Mouse (Mus musculus): ENCODE results near the gene Cldn15. TPM values are rescaled to one million over a fixed set of nuclear protein-coding genes. Genes with fewer than 3 reads are reported as not detected.

Gene Cldn15
- polyA plus RNA-seq, 2 experiments, result 0.28 to 0.60 TPM

DNA sequence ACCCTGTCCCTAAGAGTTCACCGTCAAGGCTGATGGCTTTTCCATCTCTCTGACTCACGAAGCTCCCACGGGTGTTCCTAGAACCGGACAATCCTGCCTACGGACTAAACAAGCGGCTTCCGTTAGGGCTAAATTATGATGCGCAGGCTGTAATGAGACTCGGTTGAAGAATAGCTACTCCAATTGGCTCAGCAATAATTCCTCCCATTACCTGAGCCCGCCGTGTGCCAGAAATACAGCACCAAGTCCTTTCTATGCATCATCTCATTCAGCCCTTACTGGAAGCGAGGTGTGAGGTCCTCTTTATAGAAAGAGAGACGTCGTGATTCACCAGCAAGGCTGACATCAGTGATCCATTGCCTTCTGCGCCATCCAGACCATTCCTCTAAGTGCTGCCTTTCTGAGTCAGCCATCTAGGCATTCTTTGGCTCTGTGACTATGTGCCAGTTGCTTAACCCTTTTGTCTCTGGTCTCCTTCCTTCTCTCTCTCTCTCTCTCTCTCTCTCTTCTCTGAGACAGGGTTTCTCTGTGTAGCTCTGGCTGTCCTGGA lies 46.1 kb downstream of the Cldn15 start:
- Histone ChIP-seq H3K4me3 (replicated peaks; ENCODE audit: low read length) (no peak overlapping the region), H3K27me3 (ENCODE audit: control insufficient read depth, insufficient read depth, low read length) (no peaks in the 10 kb centered on the region), H3K27ac (replicated peaks; ENCODE audit: low read depth, low read length) (no peak overlapping the region), H3K4me2 (replicated peaks; ENCODE audit: low read depth, low read length, severe bottlenecking) (no peak overlapping the region), H3K9me3 (ENCODE audit: control insufficient read depth, low read length) (no peaks in the 10 kb centered on the region), H3K36me3 (ENCODE audit: control insufficient read depth, insufficient read depth, low read length) (no peaks in the 10 kb centered on the region), H3K9ac (ENCODE audit: low read depth, low read length, severe bottlenecking) (no peak overlapping the region), H3K4me1 (ENCODE audit: control insufficient read depth, insufficient read depth, low read length) (no peaks in the 10 kb centered on the region)
- DNase-seq (ENCODE audit: low spot score) (no peak), ATAC-seq (ENCODE audit: low FRiP score, low read depth) (no peak)
- WGBS, result 73% methylated on average over 15 of the region's 15 CpGs
- no peak for TF ChIP-seq POLR2A (IDR thresholded peaks at IDR 0.05; ENCODE audit: borderline replicate concordance, extremely low read depth, insufficient read depth, insufficient read length)

GRCm38 (mm10) chr5:137015913-137016312 lies 49.5 kb downstream of the Cldn15 start:
- H3K4me2 ChIP-seq (replicated peaks; ENCODE audit: low read depth, low read length, severe bottlenecking), result no peak overlapping the region
- no peaks in the 10 kb centered on the region for H3K36me3 ChIP-seq (ENCODE audit: control insufficient read depth, insufficient read depth, low read length)
- no peak for DNase-seq (ENCODE audit: low spot score)
- TF ChIP-seq POLR2A (IDR thresholded peaks at IDR 0.05; ENCODE audit: borderline replicate concordance, extremely low read depth, insufficient read depth, insufficient read length), result no peak
- 86% methylated on average over 3 of the region's 3 CpGs for WGBS
- no peaks in the 10 kb centered on the region for H3K27me3 ChIP-seq (ENCODE audit: control insufficient read depth, insufficient read depth, low read length)
- H3K9me3 ChIP-seq (ENCODE audit: control insufficient read depth, low read length), result no peaks in the 10 kb centered on the region
- no peak overlapping the region for H3K4me3 ChIP-seq (replicated peaks; ENCODE audit: low read length)
- no peaks in the 10 kb centered on the region for H3K4me1 ChIP-seq (ENCODE audit: control insufficient read depth, insufficient read depth, low read length)
- no peak overlapping the region for H3K9ac ChIP-seq (ENCODE audit: low read depth, low read length, severe bottlenecking)
- no peak overlapping the region for H3K27ac ChIP-seq (replicated peaks; ENCODE audit: low read depth, low read length)
- no peak for ATAC-seq (ENCODE audit: low FRiP score, low read depth)

DNA sequence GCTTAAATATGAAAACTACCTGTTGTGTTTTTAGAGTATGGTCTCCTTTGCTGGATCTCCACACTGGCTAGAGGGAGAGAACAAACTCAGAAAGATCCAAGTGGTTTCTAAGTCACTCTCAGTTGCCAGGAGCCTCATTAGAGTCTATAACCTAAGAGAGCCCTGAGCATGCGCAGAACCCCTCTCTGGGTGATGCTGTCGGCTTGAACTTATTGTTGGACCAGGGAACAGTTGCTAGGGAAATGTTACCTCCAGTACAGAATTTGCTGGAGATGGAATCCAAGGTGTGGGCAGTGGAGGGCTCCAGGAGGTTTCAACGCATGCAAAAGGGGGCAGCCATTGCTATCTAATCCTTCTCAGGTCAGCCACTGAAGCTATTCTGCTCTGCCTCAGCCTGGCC lies 57.9 kb downstream of the Cldn15 start:
- H3K36me3 ChIP-seq (ENCODE audit: control insufficient read depth, insufficient read depth, low read length), result no peaks in the 10 kb centered on the region
- H3K4me1 ChIP-seq (ENCODE audit: control insufficient read depth, insufficient read depth, low read length), result no peaks in the 10 kb centered on the region
- H3K4me2 ChIP-seq (replicated peaks; ENCODE audit: low read depth, low read length, severe bottlenecking), result no peak overlapping the region
- no peak for TF ChIP-seq POLR2A (IDR thresholded peaks at IDR 0.05; ENCODE audit: borderline replicate concordance, extremely low read depth, insufficient read depth, insufficient read length)
- no peaks in the 10 kb centered on the region for H3K9me3 ChIP-seq (ENCODE audit: control insufficient read depth, low read length)
- 35% methylated on average over 3 of the region's 3 CpGs for WGBS
- no peak overlapping the region for H3K4me3 ChIP-seq (replicated peaks; ENCODE audit: low read length)
- H3K27ac ChIP-seq (replicated peaks; ENCODE audit: low read depth, low read length), result no peak overlapping the region
- H3K27me3 ChIP-seq (ENCODE audit: control insufficient read depth, insufficient read depth, low read length), result peaks cover 46% of the 10 kb centered on the region
- H3K9ac ChIP-seq (ENCODE audit: low read depth, low read length, severe bottlenecking), result no peak overlapping the region
- no peak for ATAC-seq (ENCODE audit: low FRiP score, low read depth)
- no peak for DNase-seq (ENCODE audit: low spot score)

DNA sequence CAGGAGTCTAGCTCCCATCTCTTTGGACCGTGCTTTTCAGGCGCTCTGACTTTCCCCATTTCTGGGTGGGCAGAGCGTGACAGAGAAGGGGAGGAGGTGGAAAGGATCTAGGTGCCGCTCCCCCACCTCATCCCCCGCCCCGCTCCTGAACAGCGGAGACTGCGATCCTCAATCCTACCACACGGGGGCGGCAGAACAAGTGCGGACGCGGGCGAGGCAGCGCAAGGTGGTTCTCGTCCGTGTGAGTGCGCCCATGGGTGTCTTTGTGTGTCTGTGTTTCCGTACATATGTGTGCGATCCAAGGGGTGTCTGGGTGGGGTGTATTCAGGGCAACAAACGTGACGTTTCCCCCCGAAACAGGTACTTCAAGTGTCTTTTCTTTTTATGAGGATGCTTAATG lies 58.7 kb downstream of the Cldn15 start:
- Histone ChIP-seq H3K36me3 (ENCODE audit: control insufficient read depth, insufficient read depth, low read length) (no peaks in the 10 kb centered on the region), H3K4me2 (replicated peaks; ENCODE audit: low read depth, low read length, severe bottlenecking) (no peak overlapping the region), H3K9ac (ENCODE audit: low read depth, low read length, severe bottlenecking) (no peak overlapping the region), H3K27ac (replicated peaks; ENCODE audit: low read depth, low read length) (no peak overlapping the region), H3K4me1 (ENCODE audit: control insufficient read depth, insufficient read depth, low read length) (0 out of 2 replicates have a peak, but pooled peaks cover 4% of the 10 kb centered on the region), H3K27me3 (ENCODE audit: control insufficient read depth, insufficient read depth, low read length) (peaks cover 53% of the 10 kb centered on the region), H3K9me3 (ENCODE audit: control insufficient read depth, low read length) (no peaks in the 10 kb centered on the region), H3K4me3 (replicated peaks; ENCODE audit: low read length) (no peak overlapping the region)
- no peak for TF ChIP-seq POLR2A (IDR thresholded peaks at IDR 0.05; ENCODE audit: borderline replicate concordance, extremely low read depth, insufficient read depth, insufficient read length)
- 0 out of 2 replicates have a peak, but pooled peaks have one; percentile 34 for ATAC-seq (ENCODE audit: low FRiP score, low read depth)
- WGBS, result 3% methylated on average over 23 of the region's 23 CpGs
- peak; percentile 42 for DNase-seq (ENCODE audit: low spot score)

MicroRNAs encoded within 50 kb of the gene (microRNA counts, 519-probe panel; counts per million panel counts)
- not detected for microRNA mmu-miR-702

Small RNAs within 50 kb of the gene (microRNA-seq; reads per million reads assigned to microRNA genes)
- 27.9 reads per million, percentile 32 among the genes with 10 or more reads in this experiment for gene Mir702

Other genes with a start within 250 kb of the Cldn15 start
- 219 and 265 TPM in 2 replicates for gene Col26a1, start 83.4 kb upstream of the Cldn15 start, polyA plus RNA-seq (2012; rRNA removed)
- 85.5 and 109 TPM in 2 replicates for gene Col26a1, start 83.4 kb upstream of the Cldn15 start, polyA plus RNA-seq (2014; fragmentation: Nextera tagmentation; extraction: Ambion mirVana)
- 23.4 and 28.8 TPM in 2 replicates for gene Ift22, start 58.5 kb upstream of the Cldn15 start, polyA plus RNA-seq (2012; rRNA removed)
- gene Ift22, start 58.5 kb upstream of the Cldn15 start, polyA plus RNA-seq (2014; fragmentation: Nextera tagmentation; extraction: Ambion mirVana), result 56.6 and 58.9 TPM in 2 replicates
- gene Fis1, start 13.3 kb upstream of the Cldn15 start, polyA plus RNA-seq (2012; rRNA removed), result 194 and 225 TPM in 2 replicates
- gene Fis1, start 13.3 kb upstream of the Cldn15 start, polyA plus RNA-seq (2014; fragmentation: Nextera tagmentation; extraction: Ambion mirVana), result 284 and 300 TPM in 2 replicates
- gene Plod3, start 20.4 kb downstream of the Cldn15 start, polyA plus RNA-seq (2012; rRNA removed), result 114 and 126 TPM in 2 replicates
- 54.0 and 55.1 TPM in 2 replicates for gene Plod3, start 20.4 kb downstream of the Cldn15 start, polyA plus RNA-seq (2014; fragmentation: Nextera tagmentation; extraction: Ambion mirVana)
- 82.4 and 82.7 TPM in 2 replicates for gene Znhit1, start 21.4 kb downstream of the Cldn15 start, polyA plus RNA-seq (2012; rRNA removed)
- gene Znhit1, start 21.4 kb downstream of the Cldn15 start, polyA plus RNA-seq (2014; fragmentation: Nextera tagmentation; extraction: Ambion mirVana), result 105 and 112 TPM in 2 replicates
- 0.08 and 0.21 TPM in 2 replicates for gene Vgf, start 59.8 kb downstream of the Cldn15 start, polyA plus RNA-seq (2012; rRNA removed)
- gene Vgf, start 59.8 kb downstream of the Cldn15 start, polyA plus RNA-seq (2014; fragmentation: Nextera tagmentation; extraction: Ambion mirVana), result 0.11 TPM in 1 of 2 replicates, not detected in the other
- 98.3 and 112 TPM in 2 replicates for gene Ap1s1, start 79.5 kb downstream of the Cldn15 start, polyA plus RNA-seq (2012; rRNA removed)
- gene Ap1s1, start 79.5 kb downstream of the Cldn15 start, polyA plus RNA-seq (2014; fragmentation: Nextera tagmentation; extraction: Ambion mirVana), result 144 and 146 TPM in 2 replicates
- 3.9 and 4.5 TPM in 2 replicates for gene Serpine1, start 105.7 kb downstream of the Cldn15 start, polyA plus RNA-seq (2012; rRNA removed)
- 0.40 and 0.48 TPM in 2 replicates for gene Serpine1, start 105.7 kb downstream of the Cldn15 start, polyA plus RNA-seq (2014; fragmentation: Nextera tagmentation; extraction: Ambion mirVana)
- 3.1 and 4.0 TPM in 2 replicates for gene Trim56, start 149.6 kb downstream of the Cldn15 start, polyA plus RNA-seq (2012; rRNA removed)
- gene Trim56, start 149.6 kb downstream of the Cldn15 start, polyA plus RNA-seq (2014; fragmentation: Nextera tagmentation; extraction: Ambion mirVana), result 9.1 and 9.5 TPM in 2 replicates
- gene Muc3, start 182.7 kb downstream of the Cldn15 start, polyA plus RNA-seq (2012; rRNA removed), result not detected in 2 replicates
- not detected in 2 replicates for gene Muc3, start 182.7 kb downstream of the Cldn15 start, polyA plus RNA-seq (2014; fragmentation: Nextera tagmentation; extraction: Ambion mirVana)
- 0.73 and 1.4 TPM in 2 replicates for gene Muc3a, start 245.8 kb downstream of the Cldn15 start, polyA plus RNA-seq (2012; rRNA removed)
- 0.10 TPM in 1 of 2 replicates, not detected in the other for gene Muc3a, start 245.8 kb downstream of the Cldn15 start, polyA plus RNA-seq (2014; fragmentation: Nextera tagmentation; extraction: Ambion mirVana)

Data from limb, embryonic 14.5 days (tissue).